11 mouse cellular contexts compared by ENCODE assay signal in genomic region chr6:15724304-15724703, GRCm38 (mm10).
"Had no signal": no experiment of that assay in that cellular context is flagged by ENCODE, and none has a peak within 500 bp of the region (broad histone marks: within the 10 kb centered on the region; RNA-seq: fewer than 3 reads in every experiment).

No protein-coding gene starts in this region.

- H3K27me3 ChIP-seq: intestine, embryonic 15.5 days; limb, embryonic 15.5 days had no signal

- H3K4me2 ChIP-seq: intestine, embryonic 15.5 days; limb, embryonic 15.5 days; liver, embryonic 12.5 days; lung, embryonic 14.5 days; midbrain, embryonic 13.5 days; neural tube, embryonic 12.5 days had no signal

- H3K9ac ChIP-seq: intestine, embryonic 15.5 days; limb, embryonic 15.5 days; liver, embryonic 12.5 days; lung, embryonic 14.5 days; midbrain, embryonic 13.5 days; neural tube, embryonic 12.5 days had no signal

- H3K27ac ChIP-seq: intestine, embryonic 15.5 days; kidney, postnatal 0 days; limb, embryonic 15.5 days; liver, embryonic 12.5 days; midbrain, embryonic 13.5 days; neural tube, embryonic 12.5 days had no signal

- DNase-seq: kidney, adult 2 months; layer of hippocampus, postnatal 36 days; lung, embryonic 14.5 days; right cerebral cortex, postnatal 14 days; thymus, postnatal 36 days had no signal

- H3K36me3 ChIP-seq: intestine, embryonic 15.5 days; limb, embryonic 15.5 days; liver, embryonic 12.5 days; midbrain, embryonic 13.5 days; neural tube, embryonic 12.5 days had no signal

- ATAC-seq: intestine, embryonic 15.5 days; liver, embryonic 12.5 days; midbrain, embryonic 13.5 days had no signal

- H3K4me1 ChIP-seq: intestine, embryonic 15.5 days; liver, embryonic 12.5 days had no signal

- H3K9me3 ChIP-seq: intestine, embryonic 15.5 days; limb, embryonic 15.5 days; liver, embryonic 12.5 days; midbrain, embryonic 13.5 days; neural tube, embryonic 12.5 days had no signal

- H3K4me3 ChIP-seq: intestine, embryonic 15.5 days; limb, embryonic 15.5 days; liver, embryonic 12.5 days; midbrain, embryonic 13.5 days; neural tube, embryonic 12.5 days had no signal
